Mouse (Mus musculus) liver, embryonic 14.5 days (tissue): ENCODE measurements at regions not wholly inside any gene's neighbourhood (a gene's known extent, or its start where the extent isn't known, plus 50 kb on each side); places are given as distances from the start of the nearest gene placed in this dataset.

Source experiments
- CTCF ChIP-seq: IDR thresholded peaks from 2 replicates; pipeline ENCODE4 v1.5.1; 2016; ENCODE audit warnings: antibody characterized with exemption, low read depth, control low read depth
- EP300 ChIP-seq: IDR thresholded peaks from 2 replicates; pipeline ENCODE4 v1.6.1; 2016; ENCODE audit warnings: antibody characterized with exemption, low read depth

GRCm38 (mm10) chr10:56879744-56880143, 502.6 kb downstream of the Gja1 start:
- TF ChIP-seq CTCF = no peak
- TF ChIP-seq EP300 = no peak
